Mouse (Mus musculus) left cerebral cortex, postnatal 4 days (tissue): ENCODE measurements around the gene Tmem201. TPM values are rescaled to one million over a fixed set of nuclear protein-coding genes. Genes with fewer than 3 reads are reported as not detected.
"Not testable (repeated sequence)": the region's sequence is repeated elsewhere in the genome, so short reads cannot be mapped to it uniquely, and the experiment has no call there.

Experiments used
- DNase-seq: peaks from one replicate; pipeline ENCODE4 v3.0.0-alpha.2; 2022
- intact Hi-C: fragments of 180-260 bp; cut with DNase I; formaldehyde crosslinking; loops from one replicate; pipeline ENCODE4 v1.15.1; 2025
- total RNA-seq, 2 experiments: library from RNA; stranded (reverse); gene quantifications; 2 replicates each; pipeline ENCODE4 v1.2.3; 2021

Gene Tmem201
- total RNA-seq: 10 to 100 TPM; 57.8 to 60.1 TPM

DNA sequence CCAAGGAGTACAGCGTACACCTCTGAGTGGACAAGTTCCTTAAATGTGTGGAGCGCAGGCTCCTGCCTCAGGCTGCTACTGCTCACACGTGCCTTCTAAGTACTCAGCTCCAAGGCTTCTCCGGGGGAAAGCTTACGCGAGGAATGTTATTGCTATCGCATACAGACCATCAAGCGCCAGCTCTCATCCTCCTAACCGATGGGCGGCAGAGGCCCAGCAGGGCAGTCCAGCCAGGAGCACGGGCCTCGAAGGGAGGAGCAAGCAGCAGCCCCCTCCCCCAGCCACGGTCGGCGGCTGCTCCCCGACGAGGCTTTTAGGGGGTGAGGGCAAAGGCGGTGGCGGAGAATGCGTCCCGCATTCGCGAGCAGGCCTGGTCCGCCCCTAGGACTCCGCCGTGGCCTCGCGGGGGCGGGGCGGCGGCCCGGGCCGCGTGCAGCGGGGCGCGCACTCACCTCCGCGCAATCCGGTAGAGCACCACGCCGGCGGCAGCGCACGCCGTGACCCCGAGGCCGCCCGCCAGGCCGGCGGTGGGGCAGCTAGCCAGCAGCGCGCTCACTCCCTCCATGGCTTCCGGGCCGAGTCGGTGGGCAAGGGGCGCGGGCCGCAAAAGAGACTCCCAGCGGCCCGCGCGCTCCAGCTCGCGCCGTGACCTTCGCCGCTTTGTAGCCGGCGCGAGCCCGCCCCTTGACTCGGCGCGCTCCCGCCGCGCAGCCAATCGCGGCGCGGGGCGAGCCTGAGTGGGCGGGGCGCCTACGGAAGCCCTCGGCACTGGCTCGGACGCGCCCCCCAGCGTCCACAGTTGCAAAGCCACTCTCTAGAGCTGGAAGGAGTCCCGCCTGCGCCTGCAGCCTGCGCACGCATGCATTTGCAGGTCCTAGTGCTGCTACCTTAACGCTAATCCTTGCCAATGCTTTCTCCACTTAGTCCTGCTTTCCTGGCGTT lies at the start of gene Tmem201:
Gene Tmem201, minus strand, starts transcription at position 662 of the 942 bp plus-strand sequence.
- intact Hi-C loops: no loop called here
- DNase-seq: peak; percentile 97

GRCm38 (mm10) chr4:149784901-149785300 lies 47.1 kb upstream of the Tmem201 start:
- intact Hi-C loops: no loop called here
- DNase-seq: no peak

DNA sequence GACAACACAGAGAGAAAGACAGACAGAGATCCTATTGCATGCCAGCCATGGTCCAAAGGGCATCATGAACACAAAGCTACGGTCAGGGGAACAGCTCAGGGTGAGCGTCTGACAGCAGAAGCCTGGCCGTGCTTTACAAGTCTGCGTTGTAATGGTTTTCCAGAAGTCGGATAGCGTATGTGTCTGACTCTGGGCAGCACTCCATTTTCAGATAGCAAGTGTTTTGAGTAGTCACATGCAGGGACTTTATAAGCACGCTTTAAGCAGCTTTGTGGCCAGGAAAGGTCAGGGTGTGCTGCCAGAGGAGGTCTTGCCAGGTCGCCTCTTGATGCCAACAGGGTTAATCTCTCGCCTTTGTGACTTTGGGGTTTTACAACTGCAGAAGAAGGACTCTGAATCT lies 46.5 kb upstream of the Tmem201 start:
- intact Hi-C loops: no loop called here
- no peak for DNase-seq

DNA sequence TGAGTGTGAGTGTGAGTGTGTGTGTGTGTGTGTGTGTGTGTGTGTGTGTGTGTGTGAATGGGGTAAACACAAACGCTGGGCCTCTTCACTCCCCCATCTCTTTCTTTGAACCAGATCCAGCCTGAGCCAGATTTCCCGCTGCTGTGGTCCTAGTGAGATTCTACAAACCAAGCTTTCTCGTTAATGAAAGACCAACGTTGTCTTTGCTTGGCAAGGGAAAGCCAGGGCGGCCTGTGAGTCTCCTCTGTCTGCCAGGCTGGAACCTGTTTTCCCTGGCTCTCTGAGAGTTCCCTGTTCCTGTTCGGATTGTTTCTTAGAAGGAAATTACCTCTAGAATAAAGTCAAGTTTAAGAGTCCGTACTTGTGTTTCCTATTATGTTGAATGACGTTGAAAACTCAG lies 45.1 kb upstream of the Tmem201 start:
- DNase-seq: no peak
- intact Hi-C loops: no loop called here

- intact Hi-C loops: no loop called here
- DNase-seq: no peak
These were observed 42.9 kb upstream of the Tmem201 start for GRCm38 (mm10) chr4:149780565-149781356.

DNA sequence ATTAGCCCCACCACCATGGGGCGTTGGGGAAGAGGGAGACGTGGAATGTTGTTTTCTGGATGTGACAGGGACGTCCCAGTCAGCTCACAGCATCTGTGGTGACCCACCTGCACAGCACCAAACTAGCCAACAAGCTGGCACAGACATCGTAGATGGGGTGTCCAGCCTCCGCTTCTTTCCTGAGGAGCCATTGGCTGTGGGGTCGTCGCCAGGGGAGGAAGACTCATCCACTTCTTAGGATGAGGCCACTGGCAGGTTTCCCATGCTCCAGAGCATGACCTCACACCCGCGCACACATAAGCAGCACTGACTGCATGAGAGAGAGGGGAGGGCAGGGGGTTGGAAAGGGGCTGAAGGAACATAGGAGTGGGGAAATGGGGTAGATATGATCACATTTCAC lies 42.1 kb upstream of the Tmem201 start:
- intact Hi-C loops: no loop called here
- no peak for DNase-seq

- intact Hi-C loops: no loop called here
These were observed 39.3 kb upstream of the Tmem201 start for GRCm38 (mm10) chr4:149777126-149777525.

GRCm38 (mm10) chr4:149775760-149776362 lies 38.0 kb upstream of the Tmem201 start:
- intact Hi-C loops: no loop called here
- no peak for DNase-seq

More at GRCm38 (mm10) chr4:149777126-149777525, 39.3 kb upstream of the Tmem201 start:
- no peak for DNase-seq

GRCm38 (mm10) chr4:149775330-149775729 lies 37.5 kb upstream of the Tmem201 start:
- peak; percentile 66 for DNase-seq
- intact Hi-C loops: no loop called here

DNA sequence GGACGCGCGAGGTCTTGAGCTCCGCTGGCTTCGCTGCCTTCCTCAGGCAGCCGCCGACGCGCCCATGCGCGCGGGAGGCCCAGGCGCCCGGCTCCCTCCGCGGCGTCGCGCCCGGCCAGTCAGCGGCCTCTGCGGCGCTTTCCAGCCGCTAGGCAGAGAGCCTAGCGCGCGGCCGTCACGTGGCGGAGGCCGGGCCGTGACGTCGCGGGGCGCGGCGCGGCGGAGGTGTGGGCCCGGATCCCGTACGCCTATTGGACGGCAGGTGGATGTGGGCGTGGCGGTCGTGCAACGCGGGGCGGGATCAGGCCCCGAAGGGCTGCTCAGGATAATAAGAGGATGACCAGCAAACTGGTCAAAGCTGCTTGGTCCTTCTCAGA lies 36.2 kb upstream of the Tmem201 start, which contains the start of gene Slc25a33:
Gene Slc25a33, minus strand, starts transcription at position 184 of the 377 bp plus-strand sequence.
- DNase-seq: peak; percentile 96
- intact Hi-C loops: no loop called here

- peak; percentile 41 for DNase-seq
- intact Hi-C loops: no loop called here
These were observed 35.7 kb upstream of the Tmem201 start for GRCm38 (mm10) chr4:149773408-149774093.

- intact Hi-C loops: no loop called here
- peak; percentile 43 for DNase-seq
These were observed 34.5 kb upstream of the Tmem201 start for GRCm38 (mm10) chr4:149772394-149772793.

DNA sequence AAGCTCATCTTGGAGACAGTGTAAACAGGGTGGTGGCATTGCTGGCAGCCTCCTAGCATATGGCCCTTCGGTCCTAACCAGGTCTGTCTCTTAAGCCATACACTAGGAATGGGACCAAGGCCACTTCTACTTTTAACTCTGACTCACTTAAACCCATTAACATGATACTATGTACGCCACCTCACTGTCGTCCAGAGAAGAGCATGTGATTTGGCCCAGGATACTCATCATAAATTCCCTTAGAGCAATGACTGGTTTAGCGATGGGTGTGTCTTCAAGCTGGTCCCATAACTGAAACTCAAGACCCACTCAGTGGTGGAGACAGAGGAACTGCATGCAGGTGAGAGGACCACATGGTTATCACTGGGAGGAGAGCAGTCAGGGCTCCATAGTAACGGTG lies 27.4 kb upstream of the Tmem201 start:
- no peak for DNase-seq
- intact Hi-C loops: no loop called here

DNA sequence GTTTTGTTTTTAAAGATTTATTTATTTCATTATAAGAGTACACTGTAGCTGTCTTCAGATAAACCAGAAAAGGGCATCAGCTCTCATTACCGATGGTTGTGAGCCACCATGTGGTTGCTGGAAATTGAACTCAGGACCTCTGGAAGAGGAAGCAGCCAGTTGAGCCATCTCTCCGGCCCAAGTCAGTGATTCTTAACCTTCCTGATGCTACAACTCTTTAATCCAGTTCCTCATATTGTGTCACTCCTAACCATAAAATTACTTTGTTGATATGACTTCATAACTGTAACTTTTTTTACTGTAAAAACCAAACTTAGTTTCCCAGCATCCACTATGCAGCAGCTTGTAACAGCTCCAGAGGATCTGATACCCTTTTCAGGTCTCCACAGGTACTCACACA lies 25.5 kb upstream of the Tmem201 start:
- intact Hi-C loops: no loop called here
- no peak for DNase-seq

- intact Hi-C loops: no loop called here
- DNase-seq: no peak
These were observed 21.7 kb upstream of the Tmem201 start for GRCm38 (mm10) chr4:149759517-149759916.

DNA sequence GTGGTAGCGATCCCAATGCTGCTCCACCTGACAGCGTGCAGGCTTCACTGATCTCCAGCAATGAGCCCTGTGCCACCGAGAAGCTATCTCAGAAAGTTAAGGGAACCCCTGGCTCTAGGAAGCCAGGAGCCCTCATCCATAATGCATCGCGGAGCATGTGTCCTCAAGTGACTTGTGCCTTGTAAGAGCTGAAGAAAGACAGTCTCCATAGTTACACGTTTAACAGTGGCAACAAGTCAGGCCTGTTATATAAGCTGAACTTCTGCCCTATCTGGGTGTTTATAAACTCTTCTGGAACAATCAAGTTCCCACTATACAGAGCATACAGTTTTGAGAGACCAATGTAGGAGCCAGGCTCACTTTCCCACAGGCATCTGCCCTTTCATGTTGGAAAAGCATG lies 20.6 kb upstream of the Tmem201 start:
- no peak for DNase-seq
- intact Hi-C loops: no loop called here

DNA sequence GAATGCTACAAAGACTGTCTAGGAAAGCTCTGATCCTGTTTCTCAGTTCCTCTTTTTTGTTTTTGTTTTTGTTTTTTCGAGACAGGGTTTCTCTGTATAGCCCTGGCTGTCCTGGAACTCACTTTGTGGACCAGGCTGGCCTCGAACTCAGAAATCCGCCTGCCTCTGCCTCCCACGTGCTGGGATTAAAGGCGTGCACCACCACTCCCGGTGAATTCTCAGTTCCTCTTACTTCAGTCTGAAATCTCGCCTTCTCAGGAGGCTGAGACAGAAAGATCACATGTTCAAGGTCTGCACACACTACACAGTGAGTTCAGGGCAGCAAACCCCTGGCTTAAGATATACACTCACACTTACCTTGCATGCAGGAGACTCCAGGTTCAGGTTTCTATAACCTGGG lies 18.7 kb upstream of the Tmem201 start:
- intact Hi-C loops, DNase-seq: not testable (repeated sequence)

DNA sequence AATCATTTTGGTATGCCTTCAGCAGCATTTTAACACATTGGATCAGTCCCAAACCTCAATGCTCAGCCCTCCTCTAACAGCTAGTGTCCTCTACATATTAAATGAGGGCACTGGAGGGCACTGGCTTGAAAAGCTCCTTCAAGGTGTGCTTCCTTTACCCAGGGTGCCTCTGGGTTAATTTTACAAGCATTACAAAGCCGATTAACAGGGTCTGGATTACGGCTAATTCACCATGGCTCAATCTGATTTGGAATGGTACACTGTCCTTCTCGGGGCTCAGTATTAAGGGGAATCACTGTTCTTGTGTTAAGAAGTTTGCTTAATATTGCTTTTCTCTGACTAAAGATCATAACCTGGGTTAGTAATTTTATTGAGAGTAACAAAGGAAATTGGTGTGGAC lies 15.0 kb upstream of the Tmem201 start:
- intact Hi-C loops: no loop called here
- DNase-seq: no peak

- intact Hi-C loops: no loop called here
- peak; percentile 68 for DNase-seq
These were observed 14.4 kb upstream of the Tmem201 start for GRCm38 (mm10) chr4:149752124-149752799.

DNA sequence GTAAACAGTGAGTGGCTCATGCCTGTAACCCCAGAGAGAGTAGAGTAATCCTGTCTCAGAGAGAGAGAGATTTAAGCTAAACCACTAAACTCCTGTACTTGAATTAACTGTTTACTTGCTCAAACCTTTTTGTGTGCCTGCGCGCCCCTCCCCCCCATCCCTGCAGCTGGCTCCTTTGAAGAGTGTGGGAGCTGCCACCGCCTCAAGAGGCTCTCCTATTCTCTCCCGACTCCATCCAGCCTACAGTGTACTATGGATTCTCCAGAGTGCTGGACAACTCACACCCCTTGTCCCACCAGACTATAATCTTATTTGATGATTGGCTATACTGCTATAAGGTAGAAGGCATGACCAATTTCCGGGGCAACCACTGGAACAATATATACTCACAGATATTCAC lies 12.8 kb upstream of the Tmem201 start:
- intact Hi-C loops: no loop called here
- DNase-seq: no peak
